Comparison of ENCODE assay signal across 14 mouse cellular contexts in the genomic region with DNA sequence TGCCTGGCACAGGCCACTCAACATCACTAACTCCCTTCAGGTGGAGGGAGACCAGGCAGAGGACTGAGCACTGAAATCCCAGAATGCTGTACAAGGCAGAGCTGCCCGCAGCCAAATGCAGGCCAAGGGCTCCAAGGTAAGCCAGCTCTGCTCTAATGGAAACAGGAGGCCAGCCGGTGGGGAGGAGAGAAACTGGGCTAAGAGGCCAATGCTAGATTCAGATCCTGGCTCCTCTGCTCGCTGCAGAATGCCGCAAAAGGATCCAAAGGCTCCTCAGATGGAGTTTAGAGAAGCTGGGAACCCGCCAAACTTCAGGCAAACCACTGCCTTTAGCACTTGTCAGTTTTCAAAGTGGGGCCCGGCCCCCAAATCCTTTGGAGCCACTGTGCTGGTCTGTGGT. TPM values are rescaled to one million over a fixed set of nuclear protein-coding genes. Genes with fewer than 3 reads are reported as not detected.
DNase-seq lines count a peak whose midpoint lies in the region.
"Had no signal": no experiment of that assay in that cellular context is flagged by ENCODE, and none has a peak within 500 bp of the region (broad histone marks: within the 10 kb centered on the region; RNA-seq: fewer than 3 reads in every experiment).

No protein-coding gene starts in this region.

- DNase-seq in brain, adult 2 months (ENCODE audit: low read depth, low spot score), result peak; percentile 93
- DNase-seq in cerebellum, adult 11 months, result peak; percentile 69
- peak; percentile 71 for DNase-seq in cerebellum, adult 8-10 months
- DNase-seq in cerebellum, postnatal 14 days, result peak; percentile 82 to 83
- DNase-seq in gastrocnemius, postnatal 14 days, result no peak
- no peak for DNase-seq in kidney, postnatal 36 days
- DNase-seq in gastrocnemius, adult 8-10 months (ENCODE audit: low spot score in 2 of 2), result no peak
- DNase-seq: adrenal gland, adult 2 months; adrenal gland, postnatal 36 days; forebrain, postnatal 0 days; gastrocnemius, postnatal 36 days; heart, adult 11 months; heart, postnatal 36 days; kidney, adult 8-10 months had no signal

- intact Hi-C loops in gastrocnemius, postnatal 14 days (cut with DNase I; ENCODE audit: low total_unique reads), result no loop called here

RNA-seq across cellular contexts. Expression of gene Cd276, which starts 21.9 kb away (rescaled TPM):
- 10 to 100 TPM; 15.6 to 25.1 TPM for total RNA-seq in gastrocnemius, postnatal 14 days (2021)
- 10 to 100 TPM in 2 of 4 experiments, 1 to 10 TPM in 2; 5.9 to 13.6 (median 10.6) TPM for total RNA-seq in gastrocnemius, adult 8-10 months (2022)

RNA-seq across cellular contexts. Expression of gene Insyn1, which starts 44.9 kb away (rescaled TPM):
- total RNA-seq in gastrocnemius, postnatal 14 days (2021), result 1 to 10 TPM; 6.4 to 7.1 TPM
- 10 to 100 TPM; 21.3 to 34.2 (median 28.3) TPM for total RNA-seq in gastrocnemius, adult 8-10 months (2022)

RNA-seq across cellular contexts. Expression of gene Nptn, which starts 48.7 kb away (rescaled TPM):
- total RNA-seq in gastrocnemius, postnatal 14 days (2021), result 100 to 1,000 TPM in 1 of 2 experiments, 10 to 100 TPM in 1; 91.0 to 101 TPM
- 100 to 1,000 TPM in 2 of 4 experiments, 10 to 100 TPM in 2; 90.1 to 125 (median 108) TPM for total RNA-seq in gastrocnemius, adult 8-10 months (2022)

Comparison
In these comparisons a context has a peak if more than half of its experiments do, and no peak if none do; other contexts are left out.
1. DNase-seq: peak in brain, adult 2 months (single experiment), cerebellum, adult 11 months (single experiment), cerebellum, adult 8-10 months (single experiment) and cerebellum, postnatal 14 days (2 of 2); none in gastrocnemius, postnatal 14 days (single experiment), kidney, postnatal 36 days (0 of 2) and gastrocnemius, adult 8-10 months (0 of 2).